Mouse (Mus musculus) CH12.LX (cell line): ENCODE data around the gene AA986860.

Experiments used
- CTCF ChIP-seq, 2 experiments: IDR thresholded peaks in 1 of 2; conservative IDR thresholded peaks in 1 of 2; 2 replicates each; pipeline ENCODE4 v1.5.1; 2011 to 2012; ENCODE audit warnings: low read depth in 2 of 2, low read length in 2 of 2, improper control_type of control experiment in 1 of 2, inconsistent platforms in 1 of 2, mild to moderate bottlenecking in 1 of 2, moderate library complexity in 1 of 2
- E2F4 ChIP-seq: IDR thresholded peaks from 2 replicates; pipeline ENCODE4 v1.6.1; 2011; ENCODE audit warnings: low read depth, low read length, improper control_type of control experiment; ENCODE audit not compliant: insufficient replicate concordance
- EP300 ChIP-seq: IDR thresholded peaks from 2 replicates; pipeline ENCODE4 v1.6.1; 2011; ENCODE audit warnings: low read length, improper control_type of control experiment
- NRF1 ChIP-seq: IDR thresholded peaks from 2 replicates; pipeline ENCODE4 v1.6.1; 2014; ENCODE audit warnings: low read depth, mild to moderate bottlenecking, inconsistent platforms, low read length, improper control_type of control experiment, moderate library complexity
- POLR2A ChIP-seq: IDR thresholded peaks from 2 replicates; pipeline ENCODE4 v1.6.1; 2011; ENCODE audit warnings: low read depth, mild to moderate bottlenecking, improper control_type of control experiment, low read length
- RCOR1 ChIP-seq: conservative IDR thresholded peaks from 2 replicates; pipeline ENCODE4 v1.6.1; 2012; ENCODE audit warnings: low read depth, mild to moderate bottlenecking, inconsistent platforms, low read length, improper control_type of control experiment
- SIN3A ChIP-seq: IDR thresholded peaks from 2 replicates; pipeline ENCODE4 v1.6.1; 2012; ENCODE audit warnings: low read length, improper control_type of control experiment, inconsistent platforms
- TBP ChIP-seq: conservative IDR thresholded peaks from 2 replicates; pipeline ENCODE4 v1.6.1; 2011; ENCODE audit warnings: low read depth, low read length, improper control_type of control experiment
- USF1 ChIP-seq: IDR thresholded peaks from 2 replicates; pipeline ENCODE4 v1.6.1; 2014; ENCODE audit warnings: low read depth, mild to moderate bottlenecking, inconsistent platforms, low read length, improper control_type of control experiment
- ZKSCAN1 ChIP-seq: IDR thresholded peaks from 2 replicates; pipeline ENCODE4 v1.6.1; 2012; ENCODE audit warnings: low read depth, inconsistent platforms, low read length, improper control_type of control experiment, borderline replicate concordance

DNA sequence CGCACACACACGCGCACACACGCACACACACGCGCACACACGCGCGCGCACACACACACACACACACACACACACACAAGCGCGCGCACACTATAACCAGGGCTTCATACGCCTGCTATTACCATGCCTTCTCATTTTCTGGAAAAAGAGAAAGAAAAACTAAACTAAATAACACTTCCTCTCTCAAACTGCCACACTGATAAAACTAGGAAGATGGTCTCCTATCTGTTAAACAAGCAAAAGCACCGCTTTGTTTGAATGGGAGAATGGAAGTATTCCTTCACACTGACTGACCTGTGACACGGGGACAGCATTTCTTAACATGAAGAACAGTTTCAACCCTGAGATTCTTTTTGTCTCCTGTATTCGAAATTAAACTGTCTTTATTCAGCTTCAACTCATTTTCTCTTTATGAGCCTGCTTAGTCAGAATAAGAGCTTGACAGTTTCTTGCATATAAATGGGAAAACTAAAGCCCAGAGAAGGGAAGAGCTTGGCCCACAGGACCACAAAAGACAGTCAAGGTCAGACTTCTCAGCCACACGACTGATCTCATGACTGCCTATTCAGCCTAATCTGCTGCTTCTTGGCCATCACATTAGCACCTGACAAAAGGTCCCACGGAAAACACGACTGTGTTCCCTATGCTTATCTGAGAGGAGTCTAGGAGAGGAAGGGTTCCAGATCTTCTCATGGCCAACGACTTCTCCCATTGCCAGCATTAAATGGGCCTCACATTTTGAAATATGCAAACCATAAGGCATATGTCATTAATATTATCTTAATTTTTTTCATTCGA is 21.3 kb upstream of the AA986860 start:
- no peak for TF ChIP-seq RCOR1
- TF ChIP-seq CTCF (conservative IDR thresholded peaks at IDR 0.05 in 1 of 2, IDR thresholded peaks at IDR 0.05 in 1 of 2; ENCODE audit: low read depth in 2 of 2, low read length in 2 of 2): no peak
- TF ChIP-seq TBP: no peak
- no peak for TF ChIP-seq NRF1
- no peak for TF ChIP-seq POLR2A
- TF ChIP-seq ZKSCAN1: no peak
- no peak for TF ChIP-seq EP300
- no peak for TF ChIP-seq E2F4
- no peak for TF ChIP-seq SIN3A
- no peak for TF ChIP-seq USF1
